Mouse (Mus musculus) cerebellum, postnatal 14 days (tissue): ENCODE data around the gene Abca3.

Experiments used
- DNase-seq, 2 experiments: peaks; one replicate each; pipeline ENCODE4 v3.0.0; 2021; ENCODE audit warnings: mixed read lengths in 2 of 2

Abca3 gene

DNA sequence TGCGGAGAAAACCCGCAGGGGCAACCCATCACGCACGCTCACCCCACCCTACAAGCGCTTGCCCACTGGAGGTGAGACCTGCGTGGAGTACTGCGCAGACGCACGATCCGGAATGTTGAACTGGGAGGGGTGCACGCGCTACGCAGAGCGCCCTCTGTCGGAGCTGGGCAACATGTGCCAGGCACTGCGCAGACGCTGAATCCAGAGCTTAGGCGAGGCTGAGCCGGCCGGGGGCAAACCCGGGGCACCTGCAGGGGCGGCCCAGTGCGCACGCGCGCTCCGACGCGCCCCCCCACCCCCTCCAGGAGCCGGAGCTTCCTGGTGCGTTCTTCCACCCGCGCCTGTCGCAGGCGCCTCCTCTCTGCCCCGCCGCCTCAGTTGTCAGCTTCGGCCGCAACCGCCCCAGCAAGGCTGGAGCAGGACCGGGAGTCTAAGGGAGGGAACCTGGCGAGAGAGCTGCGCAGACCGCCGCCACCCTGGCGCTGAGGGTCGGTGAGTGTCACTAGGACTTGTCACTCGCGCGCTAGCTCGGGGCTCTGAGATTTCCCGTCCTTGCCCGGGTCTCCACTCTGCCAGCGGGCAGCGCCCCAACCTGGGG is at the start of gene Abca3:
Gene Abca3, plus strand, starts transcription at position 191 of the 598 bp plus-strand sequence.
- DNase-seq, result peak; percentile 97 to 99

DNA sequence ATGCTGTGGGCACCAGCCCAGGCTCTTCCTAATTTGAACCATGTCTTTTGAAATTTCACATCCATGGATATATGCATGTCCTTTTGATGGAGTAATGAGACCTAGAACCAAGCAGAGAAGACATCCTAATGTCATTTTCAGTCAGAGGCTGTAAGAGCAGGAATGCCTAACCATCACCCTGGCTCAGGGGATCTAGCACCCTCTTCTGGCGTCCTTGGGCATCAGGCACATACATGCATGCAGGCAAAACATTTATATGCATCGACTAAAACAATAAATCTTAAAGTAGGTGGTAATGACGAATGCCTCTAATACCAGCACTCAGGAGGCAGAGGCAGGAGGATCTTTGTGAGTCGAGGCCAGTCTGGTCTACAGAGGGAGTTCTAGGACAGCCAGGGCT is 44.2 kb upstream of the Abca3 start:
- peak; percentile 76 to 79 for DNase-seq

DNA sequence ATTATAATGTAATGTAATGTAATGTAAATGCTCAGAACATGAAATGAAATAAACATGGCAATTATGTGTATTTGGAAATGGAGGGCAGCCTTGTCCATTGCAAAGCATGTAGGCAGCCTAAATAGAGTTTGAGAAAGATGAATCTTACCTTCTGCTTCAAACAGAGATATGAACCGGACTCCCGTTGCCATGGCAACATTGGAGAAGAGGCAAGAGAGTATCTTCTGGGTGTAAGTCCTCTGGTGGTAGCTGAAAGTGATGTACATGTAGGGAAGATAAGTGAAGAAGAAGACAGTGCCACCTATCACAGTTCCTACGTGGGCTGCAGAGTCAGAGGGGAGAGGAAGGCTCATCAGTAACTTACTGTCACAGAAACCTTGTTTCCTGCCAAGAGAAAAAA is 30.9 kb upstream of the Abca3 start:
- DNase-seq, result no peak

DNA sequence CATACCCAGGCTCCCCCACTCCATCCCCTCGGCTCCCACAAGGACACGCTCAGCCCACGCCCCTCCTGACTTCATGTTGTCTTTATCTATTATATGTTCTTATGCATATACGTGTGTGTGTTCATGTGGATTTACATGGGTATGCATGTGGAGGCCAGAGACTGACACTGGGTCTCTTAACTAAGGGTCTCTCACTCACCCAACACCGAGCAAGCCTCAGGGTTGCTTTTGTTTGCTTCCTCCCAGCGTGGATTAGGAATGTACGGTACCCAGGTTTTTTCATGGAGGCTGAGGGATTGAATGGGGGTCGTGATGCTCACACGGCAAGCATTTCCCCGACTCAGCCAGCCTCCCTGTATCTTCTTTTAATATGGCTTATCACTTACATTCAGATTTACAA is 26.7 kb upstream of the Abca3 start:
- DNase-seq, result no peak

DNA sequence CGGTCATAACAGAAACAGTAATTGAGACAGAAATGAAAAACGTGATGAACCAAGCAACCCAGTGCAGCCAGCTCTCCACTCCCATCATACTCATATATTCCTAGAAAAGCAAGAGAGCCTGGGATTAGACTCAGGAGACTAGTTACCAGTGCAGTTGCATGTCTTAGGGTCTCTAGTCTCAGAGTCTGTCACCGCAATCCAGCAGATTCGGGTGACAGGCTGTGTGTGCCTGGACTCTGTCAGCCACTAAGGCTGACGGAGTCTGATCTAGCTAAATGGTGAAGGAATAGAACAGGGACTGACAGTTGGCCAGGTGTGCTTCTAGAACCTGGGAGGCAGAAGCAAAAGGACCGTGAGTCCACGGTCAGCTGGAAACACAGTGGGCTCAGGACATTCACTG is 24.1 kb upstream of the Abca3 start:
- no peak for DNase-seq

DNA sequence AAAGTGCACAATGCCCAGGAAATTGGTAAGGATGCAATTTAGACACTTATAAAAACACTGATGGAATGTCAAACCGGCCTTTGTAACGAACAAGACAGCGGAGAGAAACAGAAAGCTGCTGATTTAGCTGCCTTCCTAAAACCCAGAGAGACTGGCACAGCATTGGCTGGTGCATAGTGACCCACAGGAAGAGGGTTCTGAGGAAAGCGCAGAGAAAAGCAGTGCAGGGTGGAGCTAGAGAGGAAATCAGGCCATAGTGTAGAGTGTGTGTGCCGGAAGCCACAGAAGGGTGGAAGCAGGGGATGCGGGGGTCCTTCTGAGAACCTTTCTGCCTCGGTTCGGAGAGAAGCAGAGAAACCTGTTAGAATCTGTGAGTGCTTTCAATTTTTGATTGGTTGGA is 7.1 kb upstream of the Abca3 start:
- DNase-seq, result no peak

DNA sequence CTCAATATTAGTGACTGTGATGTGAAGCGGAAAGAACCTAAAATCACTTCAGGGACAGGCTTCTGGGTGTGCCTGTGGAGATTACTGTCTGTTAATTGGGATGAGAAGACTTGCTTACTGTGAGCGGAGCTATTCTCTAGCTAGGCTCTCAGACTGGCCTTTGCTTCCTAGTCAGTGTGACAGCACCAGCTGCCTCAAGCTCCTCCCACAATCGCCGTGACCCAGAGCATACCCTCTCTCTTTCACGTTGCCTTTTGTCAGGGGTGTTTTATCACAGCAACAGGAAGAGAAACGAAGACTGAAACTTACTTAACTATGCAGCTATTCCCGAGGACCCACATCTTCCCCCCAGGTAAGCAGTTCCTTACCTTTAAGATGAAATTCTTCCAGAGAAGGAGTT is 4.9 kb upstream of the Abca3 start:
- no peak for DNase-seq

DNA sequence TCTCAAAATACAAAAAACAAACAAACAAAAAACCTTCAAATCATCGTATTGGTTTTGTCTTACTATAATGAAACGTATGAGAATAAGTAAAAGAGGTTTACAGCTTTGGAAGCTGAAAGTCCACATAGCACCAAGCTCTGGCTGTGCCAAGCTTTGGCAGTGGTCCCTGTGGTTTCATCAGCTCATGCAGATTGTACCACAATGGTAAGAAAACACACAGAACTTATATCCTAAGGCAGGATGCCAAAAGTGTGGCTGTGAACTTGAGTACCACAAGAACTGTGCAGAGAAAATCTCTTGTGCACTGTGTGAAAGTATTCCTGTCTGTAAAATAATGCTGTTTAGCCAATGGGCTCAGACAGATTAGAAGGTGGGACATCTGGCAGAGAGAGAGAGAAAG is 2.6 kb upstream of the Abca3 start:
- no peak for DNase-seq

DNA sequence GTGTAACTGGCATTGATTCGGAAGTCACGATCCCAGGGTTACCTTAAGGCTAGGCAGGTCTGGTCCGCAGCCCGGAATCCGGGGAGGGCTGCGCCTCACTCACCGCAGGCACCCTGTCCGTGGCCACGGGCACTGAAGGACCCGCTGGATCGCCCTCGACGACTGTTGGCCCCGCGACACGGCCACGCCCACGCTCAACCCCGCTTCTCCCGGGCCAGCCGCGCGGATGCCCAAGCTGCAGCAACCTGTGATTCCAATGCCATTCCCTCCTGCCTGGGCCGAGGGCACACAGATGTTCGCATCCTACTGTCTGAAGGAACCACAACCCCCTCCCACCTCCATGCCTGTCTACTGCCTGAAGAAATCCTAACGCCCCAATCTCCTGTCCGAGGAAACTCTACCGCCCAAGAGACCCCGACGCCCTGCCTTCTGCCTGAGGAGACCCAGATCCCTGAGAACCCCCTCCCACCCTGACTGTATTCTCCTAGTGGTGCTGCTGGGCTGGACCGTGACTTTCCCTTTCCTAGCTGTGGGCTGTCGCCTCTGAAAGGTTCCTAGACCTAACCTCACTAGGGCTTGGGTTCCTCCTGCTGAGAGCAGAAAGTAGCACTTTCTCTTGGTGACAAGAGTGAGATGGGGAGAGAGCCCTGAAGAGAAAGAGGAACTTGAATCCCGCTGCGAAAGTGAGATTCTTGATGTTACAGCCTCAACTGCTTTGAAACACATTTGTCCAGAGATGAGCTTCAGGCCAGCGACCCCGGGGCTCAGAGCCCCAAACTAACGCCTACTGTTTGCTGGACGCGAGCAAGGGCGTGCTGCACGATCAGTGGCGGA is 607 bp upstream of the Abca3 start, which contains the start of gene Abca17:
Gene Abca17, minus strand, starts transcription at position 143 of the 834 bp plus-strand sequence.
- peak; percentile 36 to 47 for DNase-seq

DNA sequence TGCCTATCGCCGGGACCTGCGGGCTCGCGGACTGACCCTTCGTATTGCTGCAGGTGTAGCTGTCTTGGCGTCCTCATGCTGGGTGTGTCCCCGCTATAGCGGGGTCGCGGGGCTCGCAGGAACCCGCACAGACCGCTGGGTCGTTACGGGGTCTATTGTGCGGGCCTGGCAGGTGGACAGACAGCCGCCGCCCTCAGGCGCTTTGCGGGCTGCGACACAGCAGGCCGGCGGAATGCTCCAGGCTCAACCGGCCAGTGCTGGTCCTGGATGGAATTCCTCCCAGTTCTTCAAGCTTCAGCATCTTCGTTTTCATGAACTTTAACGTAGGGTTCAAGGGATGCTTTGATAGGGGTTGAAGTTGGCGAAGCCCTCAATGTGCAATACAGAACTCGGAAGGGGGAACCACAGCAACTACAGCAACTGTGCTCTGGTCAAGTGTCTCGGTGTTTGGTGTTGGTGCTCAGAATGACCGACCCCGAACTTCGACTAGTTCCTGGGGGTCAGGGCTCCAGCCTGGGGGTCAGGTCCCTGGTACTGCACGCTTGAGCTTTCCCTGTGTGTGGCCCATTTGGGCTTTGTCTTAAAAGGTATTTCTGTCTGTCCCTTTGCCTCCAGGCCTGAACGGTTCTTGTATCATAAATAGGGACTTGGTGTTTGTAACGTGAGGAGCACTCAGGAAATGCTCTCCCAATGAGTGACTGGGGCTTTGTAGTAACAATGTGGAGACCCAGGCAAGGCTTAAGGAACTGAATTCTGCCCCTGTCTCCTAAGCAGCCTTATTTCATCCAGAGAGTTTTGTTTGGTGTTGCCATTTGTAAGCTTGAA is 832 bp downstream of the Abca3 start:
- DNase-seq, result no peak

DNA sequence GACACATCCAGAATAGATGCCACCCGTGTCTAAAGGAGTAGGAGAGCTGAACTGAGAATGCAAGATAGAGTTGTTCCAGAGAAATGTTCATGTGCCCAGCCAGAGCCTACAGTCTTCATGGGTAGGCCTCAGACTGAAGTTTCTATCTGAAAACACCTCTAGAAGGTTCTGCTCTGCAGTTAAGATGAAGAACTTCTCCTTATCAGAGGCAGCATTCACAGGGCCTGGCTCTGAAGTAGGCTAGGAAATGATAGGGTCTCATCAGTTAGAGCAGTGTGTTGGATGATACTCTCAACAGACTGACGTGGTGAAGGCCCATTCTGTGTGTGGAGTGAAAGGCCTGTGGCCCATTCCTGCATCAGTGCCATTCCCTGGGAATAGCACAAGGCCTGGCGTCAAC is 2.2 kb downstream of the Abca3 start:
- no peak for DNase-seq

DNA sequence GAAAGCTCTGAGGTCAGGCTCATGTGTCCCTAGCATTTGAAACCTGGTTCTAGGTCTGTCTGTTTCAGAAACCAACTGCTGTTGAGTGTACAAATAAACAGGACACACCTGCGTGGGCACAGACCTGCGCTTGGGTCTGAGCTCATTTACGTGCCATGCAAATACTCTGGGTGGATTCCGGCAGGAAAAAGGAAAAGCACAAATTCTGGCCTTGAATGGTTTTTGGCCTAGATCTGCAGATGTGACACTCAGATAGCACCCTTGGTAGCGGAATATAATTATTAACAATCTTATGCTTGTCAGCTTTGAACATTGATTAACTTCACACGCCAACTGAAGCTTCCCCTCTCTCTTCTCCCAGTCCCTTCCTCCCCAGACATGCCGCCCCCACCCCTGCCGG is 3.5 kb downstream of the Abca3 start:
- DNase-seq, result no peak

DNA sequence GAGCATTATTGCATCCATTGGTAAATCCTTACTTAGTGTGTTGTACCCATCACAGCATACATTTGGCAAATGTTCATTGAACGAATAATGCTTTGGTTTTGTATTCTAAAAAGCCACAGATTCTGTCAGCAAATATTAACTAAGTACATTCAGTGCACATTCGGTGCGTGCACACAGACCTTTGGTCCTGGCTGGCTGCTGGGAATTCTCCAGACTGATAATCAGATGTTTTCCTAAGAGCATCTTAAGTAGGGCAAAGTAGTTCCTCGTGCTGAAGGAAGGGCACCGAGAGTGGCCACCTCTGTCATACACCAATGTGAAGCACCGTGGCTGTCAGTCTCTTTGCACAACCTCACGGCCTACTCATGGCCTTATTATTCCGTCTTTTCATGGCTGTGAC is 7.3 kb downstream of the Abca3 start:
- DNase-seq, result no peak

DNA sequence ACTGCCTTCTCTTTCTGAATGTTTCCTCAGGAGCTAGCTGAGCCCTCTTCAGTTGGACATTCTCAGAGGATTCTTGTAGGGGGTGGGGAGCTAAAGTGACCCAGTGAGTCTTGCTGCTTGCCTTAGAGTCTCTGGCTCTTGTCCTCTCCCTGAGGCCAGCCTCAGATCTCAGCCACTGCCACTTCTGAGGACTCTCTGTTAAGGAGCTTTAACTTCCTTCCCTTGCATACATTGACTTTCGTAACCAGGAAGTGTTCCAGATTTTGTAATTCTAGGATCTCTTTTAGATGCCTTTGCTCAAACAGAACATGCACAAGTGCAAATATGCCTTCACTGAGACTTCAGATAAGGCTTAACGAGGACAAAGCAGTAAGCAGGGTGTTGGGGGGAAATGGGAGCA is 8.2 kb downstream of the Abca3 start:
- DNase-seq, result no peak

DNA sequence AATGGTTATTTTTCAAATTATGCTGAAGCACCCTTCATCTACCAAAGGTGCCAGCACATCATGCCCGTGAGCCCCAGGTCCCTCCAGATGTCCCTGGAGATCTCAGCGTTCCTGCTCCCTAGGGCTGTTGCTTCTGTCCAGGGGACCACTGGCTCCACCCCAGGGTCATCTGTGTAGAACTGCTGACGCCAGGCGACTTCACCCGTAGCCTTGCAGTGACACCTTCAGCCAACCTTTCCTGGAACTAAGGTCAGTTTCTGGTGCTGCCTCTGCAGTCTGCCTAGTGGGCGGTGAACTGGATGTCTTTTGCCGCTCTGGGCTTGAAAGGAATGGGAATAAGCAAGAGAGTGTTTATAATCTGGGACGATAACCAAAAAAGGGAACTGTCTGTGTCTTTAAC is 9.1 kb downstream of the Abca3 start:
- no peak for DNase-seq

DNA sequence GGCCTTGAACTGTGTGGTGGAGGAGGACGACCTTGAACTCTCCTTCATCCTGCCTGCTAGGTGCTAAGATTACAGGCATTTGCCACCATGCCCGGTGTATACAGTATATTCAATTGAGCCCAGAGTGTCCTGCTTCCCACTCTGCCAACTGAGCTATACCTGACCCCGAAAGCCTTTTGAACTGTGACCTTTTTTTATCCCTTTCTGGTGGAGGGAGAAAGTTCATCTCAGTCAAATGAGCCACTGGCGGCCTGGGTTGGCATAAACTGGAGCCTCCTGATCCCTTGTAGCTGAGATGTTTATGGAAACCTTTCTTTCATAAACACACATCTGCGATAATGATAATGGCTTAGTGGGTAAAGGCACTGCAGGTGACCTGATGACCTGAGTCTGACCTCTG is 9.5 kb downstream of the Abca3 start:
- DNase-seq, result no peak

DNA sequence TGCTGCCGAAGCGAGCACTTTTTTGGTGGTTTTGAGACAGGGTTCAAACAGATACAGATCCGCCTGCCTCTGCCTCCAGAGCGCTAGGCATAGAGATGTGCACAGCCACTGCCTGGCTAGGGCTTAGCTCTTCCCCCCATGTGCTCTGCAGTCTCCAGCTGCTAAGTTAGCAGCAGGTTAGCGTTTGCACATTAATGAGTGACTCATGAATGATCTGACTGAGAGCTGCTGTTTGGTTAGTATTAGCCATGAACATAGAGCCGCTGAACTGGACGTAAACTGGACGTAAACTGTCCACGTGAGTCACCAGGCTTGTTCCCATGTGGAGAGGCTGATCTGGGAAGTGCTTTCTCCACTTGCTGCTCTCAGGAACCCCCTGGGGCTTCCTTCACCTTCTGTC is 10.8 kb downstream of the Abca3 start:
- no peak for DNase-seq

DNA sequence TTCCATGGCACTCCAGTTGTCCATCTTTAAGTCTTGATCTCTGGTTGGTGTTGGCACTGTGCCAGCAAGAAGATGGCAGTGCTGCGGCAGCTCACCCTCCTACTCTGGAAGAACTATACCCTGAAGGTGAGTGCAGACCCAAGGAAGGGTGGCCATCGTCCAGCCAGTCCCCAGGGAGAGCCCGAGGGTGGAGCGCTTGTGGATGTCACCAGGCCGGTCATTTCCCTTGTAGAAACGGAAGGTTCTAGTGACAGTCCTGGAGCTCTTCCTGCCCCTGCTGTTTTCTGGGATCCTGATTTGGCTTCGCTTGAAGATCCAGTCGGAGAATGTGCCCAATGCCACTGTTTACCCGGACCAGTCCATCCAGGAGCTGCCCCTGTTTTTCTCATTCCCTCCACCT is 12.7 kb downstream of the Abca3 start:
- peak; percentile 65 to 69 for DNase-seq

DNA sequence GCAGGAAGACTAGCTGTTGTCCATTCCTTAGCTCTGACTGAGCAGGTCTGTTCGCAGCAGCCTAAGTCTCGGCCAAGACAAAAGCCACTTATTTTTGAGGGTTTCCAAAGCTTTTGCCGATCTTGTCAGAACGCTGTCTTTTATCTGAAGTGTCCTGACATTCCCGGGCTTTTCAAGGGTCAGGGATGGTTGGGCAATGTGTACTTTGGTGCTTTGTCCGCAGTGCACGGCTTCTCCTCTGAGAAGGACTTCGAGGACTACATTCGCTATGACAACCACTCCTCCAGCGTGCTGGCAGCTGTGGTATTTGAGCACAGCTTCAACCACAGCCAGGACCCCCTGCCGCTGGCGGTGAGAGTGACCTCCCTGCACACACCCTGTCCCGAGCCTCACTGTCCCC is 14.1 kb downstream of the Abca3 start:
- no peak for DNase-seq

DNA sequence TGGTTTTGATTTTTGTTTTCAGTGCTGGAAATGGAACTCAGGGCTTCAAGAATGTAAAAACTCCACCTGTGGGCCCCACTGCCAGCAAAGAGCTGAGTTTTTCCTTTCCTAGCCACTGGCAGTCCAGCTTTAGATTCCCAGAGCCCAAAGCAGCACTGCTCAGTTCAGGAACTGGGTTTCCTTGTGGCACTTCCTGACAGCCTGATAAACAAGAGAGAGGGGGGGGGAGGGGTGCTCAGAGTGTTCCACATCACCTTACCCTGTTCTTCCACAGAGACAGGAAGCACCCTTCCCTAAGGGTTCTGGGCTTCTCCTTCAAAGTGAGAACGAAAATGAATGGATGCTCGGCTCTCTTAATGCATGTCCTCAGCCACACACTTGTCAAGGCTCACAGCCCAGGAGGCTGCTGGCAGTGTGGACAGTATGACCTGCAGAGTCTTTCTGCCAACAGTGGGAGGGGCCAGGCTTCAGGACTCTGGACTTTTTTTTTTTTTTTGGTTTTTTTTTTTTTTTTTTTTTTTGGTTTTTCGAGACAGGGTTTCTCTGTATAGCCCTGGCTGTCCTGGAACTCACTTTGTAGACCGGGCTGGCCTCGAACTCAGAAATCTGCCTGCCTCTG is 23.5 kb downstream of the Abca3 start:
- no peak for DNase-seq

DNA sequence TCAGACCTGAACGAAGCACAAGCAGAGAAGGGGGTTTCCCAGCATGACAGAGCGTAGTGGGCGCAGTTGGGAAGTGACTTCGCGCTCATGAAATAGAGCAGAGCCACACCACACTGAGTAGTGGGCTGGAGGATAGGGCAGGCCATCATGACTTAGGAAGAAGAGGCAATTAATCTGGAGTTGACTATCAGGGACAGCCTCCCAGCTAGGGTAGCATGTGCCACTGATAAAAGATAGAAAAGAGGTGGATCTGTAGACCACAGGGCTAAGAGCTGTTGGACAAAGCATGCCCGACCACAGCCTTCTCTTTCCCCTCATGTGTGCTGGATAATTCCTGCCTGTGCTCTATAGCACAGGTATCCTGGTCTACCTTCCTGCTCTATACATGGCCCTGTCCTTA is 24.1 kb downstream of the Abca3 start:
- no peak for DNase-seq

DNA sequence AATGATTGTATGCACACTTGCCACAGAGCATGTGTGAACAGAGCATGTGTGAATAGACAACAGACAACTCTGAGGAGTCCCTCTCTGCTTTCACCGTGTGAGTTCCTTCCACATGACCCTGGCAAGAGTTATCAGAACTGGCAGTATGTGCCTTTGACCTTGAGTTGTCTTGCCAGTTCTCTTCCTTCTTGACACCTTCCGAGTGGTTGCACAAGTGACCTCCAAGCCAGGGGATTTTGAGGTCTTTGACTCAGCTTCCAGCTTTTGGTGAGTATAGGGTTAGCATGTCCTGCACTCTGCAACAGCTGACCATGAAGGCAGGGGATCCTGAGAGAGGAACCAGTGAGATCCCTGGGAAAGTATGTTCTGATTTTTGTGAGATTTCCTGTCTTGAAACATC is 26.7 kb downstream of the Abca3 start:
- DNase-seq, result no peak

DNA sequence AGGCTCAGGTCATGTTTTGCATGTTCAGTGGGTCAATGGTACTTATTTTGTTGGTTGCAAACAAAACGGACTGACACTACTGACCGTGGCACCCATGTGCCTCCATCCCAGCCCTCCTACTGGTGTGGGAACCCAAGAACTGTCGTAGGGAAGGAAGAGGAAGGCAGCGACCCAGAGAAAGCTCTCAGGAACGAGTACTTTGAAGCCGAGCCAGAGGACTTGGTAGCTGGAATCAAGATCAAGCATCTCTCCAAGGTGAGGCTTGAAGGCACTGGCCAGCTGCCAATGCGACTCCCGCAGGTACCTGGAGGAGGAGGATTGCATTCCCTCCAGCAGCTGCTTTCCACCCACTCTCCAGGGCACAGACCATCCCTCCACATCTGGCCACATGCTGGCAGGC is 32.0 kb downstream of the Abca3 start:
- DNase-seq, result no peak
